In the genomic region with DNA sequence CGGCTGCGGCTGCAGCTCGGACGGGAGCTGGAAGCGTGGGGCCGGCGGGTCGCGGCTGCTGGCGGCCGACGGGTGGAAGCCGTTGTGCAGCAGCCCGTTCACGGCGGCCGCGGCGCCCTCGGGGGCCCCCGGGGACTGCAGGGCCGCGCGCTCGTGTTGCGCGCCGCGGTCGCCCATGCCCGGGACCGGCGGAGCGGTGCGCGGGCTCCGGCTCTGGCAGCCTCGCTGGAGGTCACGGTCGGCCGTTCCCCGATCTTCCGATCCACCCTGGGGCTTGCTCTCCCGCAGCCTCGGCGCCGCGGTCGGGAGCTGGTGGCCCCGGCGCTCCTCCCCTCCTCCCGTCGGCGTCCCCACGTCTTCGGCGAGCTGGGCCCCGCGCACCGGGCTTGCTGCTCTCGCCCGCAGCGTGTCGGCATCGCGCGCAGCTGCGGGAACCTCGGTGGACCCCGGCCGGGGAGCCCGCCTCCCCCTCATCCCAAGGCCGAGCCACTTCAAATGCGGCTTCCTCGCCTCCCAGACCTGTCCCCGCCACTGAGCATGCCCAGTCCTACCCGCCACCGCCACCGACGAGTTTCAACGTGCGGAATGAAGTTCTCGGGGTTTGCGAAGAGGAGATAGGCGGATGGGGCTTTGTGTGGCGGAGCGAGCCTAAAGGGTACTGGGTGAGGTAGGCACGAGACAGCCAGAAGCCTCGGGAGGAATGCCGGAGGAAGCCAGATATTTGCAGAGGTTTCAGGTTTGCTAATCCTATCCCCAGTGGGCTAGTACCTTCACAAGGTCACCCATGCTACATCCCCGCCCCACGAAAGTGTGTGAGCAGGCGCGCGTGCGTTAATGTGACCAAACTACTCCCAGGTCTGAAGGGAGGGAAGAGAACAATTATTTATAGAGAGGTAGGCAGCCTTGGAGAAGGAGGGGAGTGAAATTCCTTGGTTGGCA, we compare ENCODE assay signal across 8 mouse cellular contexts. TPM values are rescaled to one million over a fixed set of nuclear protein-coding genes. Genes with fewer than 3 reads are reported as not detected.
DNase-seq lines count a peak whose midpoint lies in the region; ATAC-seq and TF ChIP-seq lines count a peak whose summit lies in the region.

Pank1 (minus strand) TSS at position 853 of the 939 bp plus-strand sequence.

- H3K9ac ChIP-seq in limb, embryonic 12.5 days (replicated peaks), result peak within 1 kb of the TSS; percentile 96
- H3K9ac ChIP-seq in midbrain, embryonic 14.5 days (replicated peaks; ENCODE audit: low read length), result peak within 1 kb of the TSS; percentile 96

- under 1% methylated on average over 96 of the region's 96 CpGs for WGBS in kidney, adult 2 months
- under 1% methylated on average over 75 of the region's 96 CpGs for WGBS in limb, embryonic 12.5 days
- WGBS in midbrain, embryonic 14.5 days, result under 1% methylated on average over 88 of the region's 96 CpGs

- TF ChIP-seq POLR2A in kidney, adult 2 months (IDR thresholded peaks at IDR 0.05; ENCODE audit: low read depth, low read length), result peak; percentile 8

- ATAC-seq in erythroblast, adult 5-6 weeks (replicated peaks; ENCODE audit: low FRiP score, poor library complexity, severe bottlenecking), result no peak
- peak; percentile 48 for ATAC-seq in limb, embryonic 12.5 days (ENCODE audit: insufficient number of reproducible peaks, insufficient read depth, low FRiP score, low TSS enrichment, low read depth)
- peak; percentile 80 for ATAC-seq in midbrain, embryonic 14.5 days (ENCODE audit: low FRiP score, low TSS enrichment)

- no peaks in the 10 kb centered on the region for H3K36me3 ChIP-seq in erythroblast, embryonic 14.5 days (ENCODE audit: control insufficient read depth)
- no peaks in the 10 kb centered on the region for H3K36me3 ChIP-seq in kidney, adult 2 months (ENCODE audit: control insufficient read depth, insufficient read depth, low read length)
- H3K36me3 ChIP-seq in limb, embryonic 12.5 days, result no peaks in the 10 kb centered on the region
- no peaks in the 10 kb centered on the region for H3K36me3 ChIP-seq in midbrain, embryonic 14.5 days (ENCODE audit: control insufficient read depth, insufficient read depth, low read length)

- no peaks in the 10 kb centered on the region for H3K9me3 ChIP-seq in erythroblast, embryonic 14.5 days (ENCODE audit: control insufficient read depth, low read length)
- H3K9me3 ChIP-seq in limb, embryonic 12.5 days, result no peaks in the 10 kb centered on the region
- H3K9me3 ChIP-seq in midbrain, embryonic 14.5 days (ENCODE audit: control insufficient read depth, low read length), result no peaks in the 10 kb centered on the region

- DNase-seq in embryo, embryonic 11.5 days (ENCODE audit: low read depth, low spot score), result peak; percentile 46
- peak; percentile 80 to 82 for DNase-seq in heart, adult 18-20 months
- peak; percentile 92 for DNase-seq in kidney, adult 2 months
- DNase-seq in midbrain, embryonic 14.5 days, result peak; percentile 85
- DNase-seq in spleen, postnatal 10 days (ENCODE audit: low spot score in 2 of 2), result peak; percentile 57 to 61

- peak within 1 kb of the TSS; percentile 77 for H3K4me3 ChIP-seq in erythroblast, embryonic 14.5 days (replicated peaks)
- peak within 1 kb of the TSS; percentile 84 for H3K4me3 ChIP-seq in kidney, adult 2 months (ENCODE audit: insufficient read depth, low read depth, low read length)
- peak within 1 kb of the TSS; percentile 92 for H3K4me3 ChIP-seq in limb, embryonic 12.5 days (replicated peaks)
- peak within 1 kb of the TSS; percentile 94 for H3K4me3 ChIP-seq in midbrain, embryonic 14.5 days (replicated peaks; ENCODE audit: low read depth, low read length)

- peaks cover 8% of the 10 kb centered on the region for H3K27me3 ChIP-seq in erythroblast, embryonic 14.5 days (ENCODE audit: control insufficient read depth)
- no peaks in the 10 kb centered on the region for H3K27me3 ChIP-seq in kidney, adult 2 months (replicated peaks; ENCODE audit: control insufficient read depth, insufficient read depth, low read length)
- no peaks in the 10 kb centered on the region for H3K27me3 ChIP-seq in limb, embryonic 12.5 days
- no peaks in the 10 kb centered on the region for H3K27me3 ChIP-seq in midbrain, embryonic 14.5 days (ENCODE audit: control insufficient read depth, insufficient read depth, low read length)

- peak within 1 kb of the TSS; percentile 63 for H3K4me2 ChIP-seq in limb, embryonic 12.5 days
- H3K4me2 ChIP-seq in midbrain, embryonic 14.5 days (ENCODE audit: low read length), result peak within 1 kb of the TSS; percentile 77

- peak within 1 kb of the TSS; percentile 98 for H3K27ac ChIP-seq in kidney, adult 2 months (ENCODE audit: insufficient read depth, low read depth, low read length)
- peak within 1 kb of the TSS; percentile 99 for H3K27ac ChIP-seq in limb, embryonic 12.5 days
- H3K27ac ChIP-seq in midbrain, embryonic 14.5 days (replicated peaks; ENCODE audit: low read depth, low read length), result peak within 1 kb of the TSS; percentile 97

- peaks cover 28% of the 10 kb centered on the region for H3K4me1 ChIP-seq in erythroblast, embryonic 14.5 days (ENCODE audit: control insufficient read depth)
- H3K4me1 ChIP-seq in kidney, adult 2 months (ENCODE audit: control insufficient read depth, insufficient read depth, low read length), result peaks cover 11% of the 10 kb centered on the region
- peaks cover 6% of the 10 kb centered on the region for H3K4me1 ChIP-seq in limb, embryonic 12.5 days (replicated peaks)
- H3K4me1 ChIP-seq in midbrain, embryonic 14.5 days (ENCODE audit: control insufficient read depth, insufficient read depth, low read length), result 0 out of 2 replicates have a peak, but pooled peaks cover 14% of the 10 kb centered on the region

- no peak for TF ChIP-seq CTCF in kidney, adult 2 months (conservative IDR thresholded peaks at IDR 0.05; ENCODE audit: insufficient read depth, insufficient read length, low read depth, low read length)

RNA-seq across cellular contexts. Expression of gene Pank1, which starts in this region (rescaled TPM):
- 0.01 TPM in 1 of 2 replicates, not detected in the other for polyA plus RNA-seq in erythroblast, embryonic 14.5 days (2012)
- total RNA-seq in erythroblast, adult 5-6 weeks (2015; ENCODE audit: low replicate concordance), result 0.84 and 1.5 TPM in 2 replicates
- total RNA-seq in erythroblast, adult 5-6 weeks (2017; ENCODE audit: low replicate concordance), result 1.1 and 1.4 TPM in 2 replicates
- total RNA-seq in heart, adult 18-20 months (2021), result 10 to 100 TPM; 41.2 to 47.1 TPM
- 8.7 and 14.3 TPM in 2 replicates for polyA plus RNA-seq in kidney, adult 2 months (2012; rRNA removed)
- 8.4 and 9.4 TPM in 2 replicates for polyA plus RNA-seq in limb, embryonic 12.5 days (2016; fragmentation: Nextera tagmentation; extraction: Ambion mirVana)
- 10.5 and 10.7 TPM in 2 replicates for polyA plus RNA-seq in midbrain, embryonic 14.5 days (2014; fragmentation: Nextera tagmentation; extraction: Ambion mirVana)

Comparison
In these comparisons a context has a peak if more than half of its experiments do, and no peak if none do; other contexts are left out.
1. RNA of gene Pank1 (total RNA-seq): 41.2 to 47.1 TPM in heart, adult 18-20 months; 0.84 to 1.5 TPM in erythroblast, adult 5-6 weeks; every median in the first group is over 10 times any median in the second.
2. Peak in every context shown above with its lines, with median percentiles within 50 percentile points of each other: H3K4me3 ChIP-seq, DNase-seq and H3K27ac ChIP-seq.